Mouse (Mus musculus): ENCODE data around the gene Kdm5b.
"Not testable (repeated sequence)": the region's sequence is repeated elsewhere in the genome, so short reads cannot be mapped to it uniquely, and the experiment has no call there.

The Kdm5b gene

GRCm38 (mm10) chr1:134559976-134560375, at the start of gene Kdm5b:
TSS of gene Kdm5b (plus strand) at chr1:134560171.
- DNase-seq (ENCODE audit: extremely low read depth, low read depth), result peak; percentile 60

- DNase-seq (ENCODE audit: extremely low read depth, low read depth), result no peak
Observed at GRCm38 (mm10) chr1:134512183-134512582, 47.8 kb upstream of the Kdm5b start.

- DNase-seq (ENCODE audit: extremely low read depth, low read depth), result no peak
Observed at GRCm38 (mm10) chr1:134512584-134512983, 47.4 kb upstream of the Kdm5b start.

GRCm38 (mm10) chr1:134513312-134513860, 46.6 kb upstream of the Kdm5b start:
- no peak for DNase-seq (ENCODE audit: extremely low read depth, low read depth)

- DNase-seq (ENCODE audit: extremely low read depth, low read depth), result no peak
Observed at GRCm38 (mm10) chr1:134513876-134514590, 45.9 kb upstream of the Kdm5b start.

GRCm38 (mm10) chr1:134515891-134516290, 44.1 kb upstream of the Kdm5b start:
- DNase-seq (ENCODE audit: extremely low read depth, low read depth), result no peak

- no peak for DNase-seq (ENCODE audit: extremely low read depth, low read depth)
Observed at GRCm38 (mm10) chr1:134516491-134517198, 43.3 kb upstream of the Kdm5b start.

- not testable (repeated sequence) for DNase-seq (ENCODE audit: extremely low read depth, low read depth)
Observed at GRCm38 (mm10) chr1:134517841-134518240, 42.1 kb upstream of the Kdm5b start.

- DNase-seq (ENCODE audit: extremely low read depth, low read depth), result peak; percentile 90
Observed at GRCm38 (mm10) chr1:134518677-134519076, 41.3 kb upstream of the Kdm5b start.

GRCm38 (mm10) chr1:134519201-134519600, 40.8 kb upstream of the Kdm5b start:
- DNase-seq (ENCODE audit: extremely low read depth, low read depth), result not testable (repeated sequence)

GRCm38 (mm10) chr1:134520001-134520721, 39.8 kb upstream of the Kdm5b start:
- peak; percentile 42 for DNase-seq (ENCODE audit: extremely low read depth, low read depth)

- peak; percentile 61 for DNase-seq (ENCODE audit: extremely low read depth, low read depth)
Observed at GRCm38 (mm10) chr1:134521163-134521562, 38.8 kb upstream of the Kdm5b start.

GRCm38 (mm10) chr1:134522325-134522724, 37.6 kb upstream of the Kdm5b start:
- DNase-seq (ENCODE audit: extremely low read depth, low read depth), result no peak

GRCm38 (mm10) chr1:134524424-134524823, 35.5 kb upstream of the Kdm5b start:
- DNase-seq (ENCODE audit: extremely low read depth, low read depth), result no peak

- no peak for DNase-seq (ENCODE audit: extremely low read depth, low read depth)
Observed at GRCm38 (mm10) chr1:134525015-134525414, 35.0 kb upstream of the Kdm5b start.

GRCm38 (mm10) chr1:134526752-134527151, 33.2 kb upstream of the Kdm5b start:
- peak; percentile 93 for DNase-seq (ENCODE audit: extremely low read depth, low read depth)

GRCm38 (mm10) chr1:134530618-134531017, 29.4 kb upstream of the Kdm5b start:
- no peak for DNase-seq (ENCODE audit: extremely low read depth, low read depth)

GRCm38 (mm10) chr1:134533710-134534109, 26.3 kb upstream of the Kdm5b start:
- DNase-seq (ENCODE audit: extremely low read depth, low read depth), result not testable (repeated sequence)

- no peak for DNase-seq (ENCODE audit: extremely low read depth, low read depth)
Observed at GRCm38 (mm10) chr1:134535054-134535453, 24.9 kb upstream of the Kdm5b start.

GRCm38 (mm10) chr1:134535513-134535912, 24.5 kb upstream of the Kdm5b start:
- no peak for DNase-seq (ENCODE audit: extremely low read depth, low read depth)

- no peak for DNase-seq (ENCODE audit: extremely low read depth, low read depth)
Observed at GRCm38 (mm10) chr1:134540610-134541009, 19.4 kb upstream of the Kdm5b start.

GRCm38 (mm10) chr1:134548231-134548630, 11.7 kb upstream of the Kdm5b start:
- no peak for DNase-seq (ENCODE audit: extremely low read depth, low read depth)
